Mouse (Mus musculus): ENCODE measurements around the gene Smtnl2.

DNA sequence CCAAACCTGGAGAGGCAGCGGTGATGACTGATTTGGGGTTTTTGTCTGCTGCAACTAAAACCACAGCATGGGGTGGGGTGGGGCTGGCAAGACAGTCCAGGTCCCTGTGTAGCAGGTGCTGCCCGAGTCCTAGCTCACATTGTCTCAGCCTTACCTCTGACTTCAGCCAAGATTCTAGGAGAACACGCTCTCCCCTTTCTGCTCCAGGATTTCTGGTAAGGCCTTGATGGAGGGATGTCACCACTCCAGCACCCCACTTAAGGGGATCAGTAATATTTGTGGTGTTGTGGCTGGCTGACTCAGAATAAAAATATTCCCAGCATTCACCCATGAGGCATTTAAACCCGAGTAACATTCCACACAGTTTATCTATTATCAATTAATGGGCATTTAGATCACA, 12.2 kb upstream of the Smtnl2 start:
- TF ChIP-seq CTCF (IDR thresholded peaks at IDR 0.05; ENCODE audit: borderline replicate concordance, extremely low read depth, insufficient read depth, insufficient read length): no peak
- no peak for TF ChIP-seq POLR2A (IDR thresholded peaks at IDR 0.05; ENCODE audit: borderline replicate concordance, extremely low read depth, insufficient read depth, insufficient read length, poor library complexity, severe bottlenecking)
